Mouse (Mus musculus) cerebellum, postnatal 14 days (tissue): Measurements from ENCODE around the gene Kansl3.
A peak's percentile ranks its signal among the peaks of the same experiment; 100 is the strongest.

ENCODE experiments used
- DNase-seq, 2 experiments: peaks; one replicate each; pipeline ENCODE4 v3.0.0; 2021; ENCODE audit warnings: mixed read lengths in 2 of 2

Gene Kansl3

GRCm38 (mm10) chr1:36368969-36369645 lies at the start of gene Kansl3:
Gene Kansl3 (minus strand): TSS chr1:36369181.
- DNase-seq: peak; percentile 94 to 95

GRCm38 (mm10) chr1:36404531-36404930 lies 35.5 kb upstream of the Kansl3 start:
- DNase-seq: no peak

GRCm38 (mm10) chr1:36401509-36401908 lies 32.5 kb upstream of the Kansl3 start:
- no peak for DNase-seq

- DNase-seq: no peak
These were observed 28.1 kb upstream of the Kansl3 start for GRCm38 (mm10) chr1:36397041-36397440.

GRCm38 (mm10) chr1:36379582-36379981 lies 10.6 kb upstream of the Kansl3 start:
- peak; percentile 4 to 46 for DNase-seq

- no peak for DNase-seq
These were observed 9.9 kb upstream of the Kansl3 start for GRCm38 (mm10) chr1:36378880-36379279.

- DNase-seq: no peak
These were observed 3.2 kb upstream of the Kansl3 start, which contains the start of gene Fer1l5 for GRCm38 (mm10) chr1:36371934-36372845. Gene Fer1l5 (plus strand): TSS chr1:36372291.

GRCm38 (mm10) chr1:36370918-36371317 lies 1.9 kb upstream of the Kansl3 start:
- no peak for DNase-seq

GRCm38 (mm10) chr1:36368112-36368968 lies 641 bp downstream of the Kansl3 start:
- peak; percentile 22 to 68 for DNase-seq

GRCm38 (mm10) chr1:36367698-36368097 lies 1.3 kb downstream of the Kansl3 start:
- peak; percentile 5 to 9 for DNase-seq

- no peak for DNase-seq
These were observed 11.9 kb downstream of the Kansl3 start for GRCm38 (mm10) chr1:36356955-36357695.

GRCm38 (mm10) chr1:36352351-36352750 lies 16.6 kb downstream of the Kansl3 start:
- DNase-seq: no peak

- DNase-seq: no peak
These were observed 26.4 kb downstream of the Kansl3 start for GRCm38 (mm10) chr1:36342547-36342946.

- DNase-seq: no peak
These were observed 35.8 kb downstream of the Kansl3 start for GRCm38 (mm10) chr1:36332955-36333887.

- DNase-seq: no peak
These were observed 37.2 kb downstream of the Kansl3 start for GRCm38 (mm10) chr1:36331743-36332142.

GRCm38 (mm10) chr1:36326815-36327214 lies 42.2 kb downstream of the Kansl3 start:
- no peak for DNase-seq

GRCm38 (mm10) chr1:36325900-36326321 lies 43.1 kb downstream of the Kansl3 start:
- DNase-seq: no peak

- DNase-seq: peak; percentile 64
These were observed 45.1 kb downstream of the Kansl3 start for GRCm38 (mm10) chr1:36323746-36324448.

GRCm38 (mm10) chr1:36323076-36323475 lies 45.9 kb downstream of the Kansl3 start:
- no peak for DNase-seq
